Mouse (Mus musculus) adipocyte (in vitro differentiated cells): Measurements from ENCODE around the gene Cep290.
"Not testable (repeated sequence)": the region's sequence is repeated elsewhere in the genome, so short reads cannot be mapped to it uniquely, and the experiment has no call there.

Experiments
- DNase-seq: peaks from one replicate; pipeline ENCODE4 v3.0.0-alpha.2; 2016; ENCODE audit warnings: low spot score

Cep290 gene

GRCm38 (mm10) chr10:100487097-100487978 is at the start of gene Cep290, which contains the start of gene Tmtc3:
Gene Cep290, plus strand, starts transcription at chr10:100487558.
Gene Tmtc3, minus strand, starts transcription at chr10:100487350.
- peak; percentile 97 for DNase-seq

GRCm38 (mm10) chr10:100449394-100449793 is 38.0 kb upstream of the Cep290 start:
- peak; percentile 10 for DNase-seq

GRCm38 (mm10) chr10:100460515-100460914 is 26.8 kb upstream of the Cep290 start:
- no peak for DNase-seq

GRCm38 (mm10) chr10:100475040-100475439 is 12.3 kb upstream of the Cep290 start:
- DNase-seq: peak; percentile 25

- no peak for DNase-seq
These were observed 7.8 kb upstream of the Cep290 start for GRCm38 (mm10) chr10:100479538-100479937.

GRCm38 (mm10) chr10:100486701-100487096 is 659 bp upstream of the Cep290 start:
- DNase-seq: peak; percentile 6

- no peak for DNase-seq
These were observed 4.6 kb downstream of the Cep290 start for GRCm38 (mm10) chr10:100491916-100492315.

- DNase-seq: no peak
These were observed 11.0 kb downstream of the Cep290 start for GRCm38 (mm10) chr10:100498309-100498708.

GRCm38 (mm10) chr10:100508170-100508569 is 20.8 kb downstream of the Cep290 start:
- DNase-seq: no peak

GRCm38 (mm10) chr10:100521617-100522016 is 34.3 kb downstream of the Cep290 start:
- DNase-seq: no peak

GRCm38 (mm10) chr10:100522330-100522729 is 35.0 kb downstream of the Cep290 start:
- DNase-seq: no peak

GRCm38 (mm10) chr10:100524499-100525390 is 37.4 kb downstream of the Cep290 start:
- no peak for DNase-seq

GRCm38 (mm10) chr10:100556566-100557175 is 69.3 kb downstream of the Cep290 start:
- no peak for DNase-seq

- not testable (repeated sequence) for DNase-seq
These were observed 73.0 kb downstream of the Cep290 start for GRCm38 (mm10) chr10:100560194-100560883.

GRCm38 (mm10) chr10:100564112-100564511 is 76.8 kb downstream of the Cep290 start:
- no peak for DNase-seq

GRCm38 (mm10) chr10:100571707-100572106 is 84.3 kb downstream of the Cep290 start:
- no peak for DNase-seq

GRCm38 (mm10) chr10:100574505-100575149 is 87.3 kb downstream of the Cep290 start:
- DNase-seq: no peak

- no peak for DNase-seq
These were observed 87.9 kb downstream of the Cep290 start for GRCm38 (mm10) chr10:100575294-100575693.

GRCm38 (mm10) chr10:100584178-100584577 is 96.8 kb downstream of the Cep290 start:
- no peak for DNase-seq

- no peak for DNase-seq
These were observed 101.2 kb downstream of the Cep290 start for GRCm38 (mm10) chr10:100588524-100588923.

- DNase-seq: peak; percentile 84
These were observed 101.6 kb downstream of the Cep290 start for GRCm38 (mm10) chr10:100588932-100589388.
